Mouse (Mus musculus): ENCODE data around the gene Llgl1.

- no peak for TF ChIP-seq POLR2A (IDR thresholded peaks at IDR 0.05; ENCODE audit: borderline replicate concordance, extremely low read depth, low read depth, low read length)
- TF ChIP-seq CTCF (IDR thresholded peaks at IDR 0.05; ENCODE audit: insufficient read depth, low read length), result no peak
Observed at GRCm38 (mm10) chr11:60715833-60716232, 16.3 kb downstream of the Llgl1 start.
